In genomic region chr9:68881896-68882295, GRCm38 (mm10) we compare ENCODE assay signal across 14 mouse cellular contexts.
A peak's percentile ranks its signal among the peaks of the same experiment; 100 is the strongest.
DNase-seq lines count a peak whose midpoint lies in the region; ATAC-seq and TF ChIP-seq lines count a peak whose summit lies in the region.
"Had no signal": no experiment of that assay in that cellular context is flagged by ENCODE, and none has a peak within 500 bp of the region (broad histone marks: within the 10 kb centered on the region; RNA-seq: fewer than 3 reads in every experiment).

No protein-coding gene starts in this region.

- no peak overlapping the region for H3K4me3 ChIP-seq in kidney, adult 2 months (ENCODE audit: insufficient read depth, low read depth, low read length)
- H3K4me3 ChIP-seq in kidney, embryonic 14.5 days (ENCODE audit: low read length), result no peak overlapping the region
- no peak overlapping the region for H3K4me3 ChIP-seq in midbrain, embryonic 11.5 days (ENCODE audit: low read depth, low read length)
- no peak overlapping the region for H3K4me3 ChIP-seq in midbrain, embryonic 16.5 days (ENCODE audit: low read depth, low read length)
- no peak overlapping the region for H3K4me3 ChIP-seq in lung, embryonic 16.5 days (ENCODE audit: low read length)
- H3K4me3 ChIP-seq: megakaryocyte, embryonic 14.5 days had no signal

- TF ChIP-seq POLR2A in kidney, adult 2 months (IDR thresholded peaks at IDR 0.05; ENCODE audit: low read depth, low read length), result no peak

- no peaks in the 10 kb centered on the region for H3K36me3 ChIP-seq in kidney, adult 2 months (ENCODE audit: control insufficient read depth, insufficient read depth, low read length)
- H3K36me3 ChIP-seq in kidney, embryonic 14.5 days (ENCODE audit: control insufficient read depth, insufficient read depth, low read length), result no peaks in the 10 kb centered on the region
- no peaks in the 10 kb centered on the region for H3K36me3 ChIP-seq in midbrain, embryonic 11.5 days (ENCODE audit: control insufficient read depth, insufficient read depth, low read length)
- H3K36me3 ChIP-seq in midbrain, embryonic 16.5 days (ENCODE audit: control insufficient read depth, insufficient read depth, low read length), result no peaks in the 10 kb centered on the region
- no peaks in the 10 kb centered on the region for H3K36me3 ChIP-seq in lung, embryonic 16.5 days (ENCODE audit: control insufficient read depth, insufficient read depth, low read length)

- 0 out of 2 replicates have a peak, but pooled peaks cover 3% of the 10 kb centered on the region for H3K4me1 ChIP-seq in kidney, adult 2 months (ENCODE audit: control insufficient read depth, insufficient read depth, low read length)
- 0 out of 2 replicates have a peak, but pooled peaks cover 5% of the 10 kb centered on the region for H3K4me1 ChIP-seq in kidney, embryonic 14.5 days (ENCODE audit: control insufficient read depth, insufficient read depth, low read length)
- H3K4me1 ChIP-seq in midbrain, embryonic 11.5 days (ENCODE audit: control insufficient read depth, insufficient read depth, low read length), result peaks cover 6% of the 10 kb centered on the region
- peaks cover 31% of the 10 kb centered on the region for H3K4me1 ChIP-seq in midbrain, embryonic 16.5 days (ENCODE audit: control insufficient read depth, insufficient read depth, low read length)
- H3K4me1 ChIP-seq in lung, embryonic 16.5 days (replicated peaks; ENCODE audit: control insufficient read depth, insufficient read depth, low read length), result peaks cover 11% of the 10 kb centered on the region; the same call in 1 of the 2 replicates

- no peaks in the 10 kb centered on the region for H3K9me3 ChIP-seq in kidney, embryonic 14.5 days (ENCODE audit: control insufficient read depth, low read length)
- no peaks in the 10 kb centered on the region for H3K9me3 ChIP-seq in midbrain, embryonic 11.5 days (ENCODE audit: control insufficient read depth, low read length)
- no peaks in the 10 kb centered on the region for H3K9me3 ChIP-seq in midbrain, embryonic 16.5 days (replicated peaks; ENCODE audit: control insufficient read depth, low read length, poor library complexity, severe bottlenecking)
- no peaks in the 10 kb centered on the region for H3K9me3 ChIP-seq in lung, embryonic 16.5 days (ENCODE audit: control insufficient read depth, low read length)
- H3K9me3 ChIP-seq: megakaryocyte, embryonic 14.5 days had no signal

- WGBS in kidney, adult 2 months, result 56% methylated on average over 6 of the region's 6 CpGs
- 48% methylated on average over 6 of the region's 6 CpGs for WGBS in kidney, embryonic 14.5 days
- WGBS in midbrain, embryonic 11.5 days, result 18% methylated on average over 6 of the region's 6 CpGs
- 17% methylated on average over 6 of the region's 6 CpGs for WGBS in midbrain, embryonic 16.5 days
- WGBS in lung, embryonic 16.5 days, result 15% methylated on average over 6 of the region's 6 CpGs

- H3K27me3 ChIP-seq in kidney, adult 2 months (replicated peaks; ENCODE audit: control insufficient read depth, insufficient read depth, low read length), result no peaks in the 10 kb centered on the region
- H3K27me3 ChIP-seq in kidney, embryonic 14.5 days (ENCODE audit: control insufficient read depth, insufficient read depth, low read length), result no peaks in the 10 kb centered on the region
- no peaks in the 10 kb centered on the region for H3K27me3 ChIP-seq in midbrain, embryonic 11.5 days (ENCODE audit: control insufficient read depth, insufficient read depth, low read length)
- no peaks in the 10 kb centered on the region for H3K27me3 ChIP-seq in midbrain, embryonic 16.5 days (ENCODE audit: control insufficient read depth, insufficient read depth, low read depth, low read length)
- no peaks in the 10 kb centered on the region for H3K27me3 ChIP-seq in lung, embryonic 16.5 days (ENCODE audit: control insufficient read depth, insufficient read depth, low read depth, low read length)
- H3K27me3 ChIP-seq: megakaryocyte, embryonic 14.5 days had no signal

- no peak overlapping the region for H3K9ac ChIP-seq in kidney, embryonic 14.5 days (ENCODE audit: low read depth, low read length)
- no peak overlapping the region for H3K9ac ChIP-seq in midbrain, embryonic 11.5 days (ENCODE audit: low read length)
- no peak overlapping the region for H3K9ac ChIP-seq in midbrain, embryonic 16.5 days (ENCODE audit: low read depth, low read length)
- H3K9ac ChIP-seq in lung, embryonic 16.5 days (ENCODE audit: low read length), result no peak overlapping the region

- TF ChIP-seq CTCF in kidney, adult 2 months (conservative IDR thresholded peaks at IDR 0.05; ENCODE audit: insufficient read depth, insufficient read length, low read depth, low read length), result no peak

- DNase-seq in kidney, adult 2 months, result peak; percentile 35
- DNase-seq in midbrain, embryonic 11.5 days (ENCODE audit: low spot score, missing footprints), result peak; percentile 88
- no peak for DNase-seq in heart, adult 9 months (ENCODE audit: low spot score in 2 of 2)
- DNase-seq in B cell, adult 2 months, result no peak
- DNase-seq in spleen, postnatal 4 days (ENCODE audit: low spot score in 2 of 2), result no peak
- DNase-seq: adrenal gland, adult 8-10 months; cerebellum, adult 11 months; gastrocnemius, postnatal 14 days; thymus, postnatal 36 days had no signal

- H3K4me2 ChIP-seq in kidney, embryonic 14.5 days (replicated peaks; ENCODE audit: low read depth, low read length), result no peak overlapping the region
- H3K4me2 ChIP-seq in midbrain, embryonic 11.5 days, result no peak overlapping the region
- no peak overlapping the region for H3K4me2 ChIP-seq in midbrain, embryonic 16.5 days (ENCODE audit: low read length)
- H3K4me2 ChIP-seq in lung, embryonic 16.5 days (ENCODE audit: low read depth, low read length), result no peak overlapping the region

- no peak overlapping the region for H3K27ac ChIP-seq in kidney, adult 2 months (ENCODE audit: insufficient read depth, low read depth, low read length)
- H3K27ac ChIP-seq in kidney, embryonic 14.5 days (ENCODE audit: low read depth, low read length), result no peak overlapping the region
- H3K27ac ChIP-seq in midbrain, embryonic 11.5 days (ENCODE audit: low read depth, low read length), result no peak overlapping the region
- H3K27ac ChIP-seq in midbrain, embryonic 16.5 days (ENCODE audit: low read length), result no peak overlapping the region
- H3K27ac ChIP-seq in lung, embryonic 16.5 days (ENCODE audit: low read length), result no peak overlapping the region
- H3K27ac ChIP-seq: kidney, postnatal 0 days had no signal

- no peak for ATAC-seq in kidney, embryonic 14.5 days (ENCODE audit: low FRiP score, low TSS enrichment)
- ATAC-seq in midbrain, embryonic 11.5 days (ENCODE audit: low FRiP score), result no peak
- ATAC-seq in midbrain, embryonic 16.5 days, result no peak
- peak; percentile 26; the same call in 1 of the 2 replicates for ATAC-seq in lung, embryonic 16.5 days (ENCODE audit: low read depth)

Comparison
In these comparisons a context has a peak if more than half of its experiments do, and no peak if none do; other contexts are left out.
1. DNase-seq: peak in kidney, adult 2 months (single experiment) and midbrain, embryonic 11.5 days (single experiment); none in heart, adult 9 months (0 of 2), B cell, adult 2 months (0 of 2) and spleen, postnatal 4 days (0 of 2).